Mouse (Mus musculus) lung, embryonic 16.5 days (tissue): ENCODE results near the gene Card14. TPM values are rescaled to one million over a fixed set of nuclear protein-coding genes. Genes with fewer than 3 reads are reported as not detected.

Experiments
- ATAC-seq: fragments of 200-750 bp; cut with Nextera tagmentation; 2 replicates; pipeline ENCODE4 v1.8.0; 2017; ENCODE audit warnings: low read depth, mild to moderate bottlenecking, moderate library complexity
- H3K27ac ChIP-seq: fragments of 300-500 bp; sonication (generic); 2 replicates; pipeline ENCODE4 v1.5.1; 2014; ENCODE audit warnings: mild to moderate bottlenecking, control low read depth, low read length
- H3K27me3 ChIP-seq: fragments of 300-500 bp; sonication (generic); 2 replicates; pipeline ENCODE4 v1.6.1; 2014; ENCODE audit warnings: low read depth, low read length, mixed read lengths; ENCODE audit not compliant: control insufficient read depth, insufficient read depth
- H3K36me3 ChIP-seq: fragments of 300-500 bp; sonication (generic); 2 replicates; pipeline ENCODE4 v1.6.1; 2014; ENCODE audit warnings: low read length; ENCODE audit not compliant: control insufficient read depth, insufficient read depth
- H3K4me1 ChIP-seq: fragments of 300-500 bp; sonication (generic); replicated peaks from 2 replicates; pipeline ENCODE4 v1.6.1; 2014; ENCODE audit warnings: low read length, mixed read lengths; ENCODE audit not compliant: control insufficient read depth, insufficient read depth
- H3K4me2 ChIP-seq: fragments of 300-500 bp; sonication (generic); 2 replicates; pipeline ENCODE4 v1.6.1; 2014; ENCODE audit warnings: low read depth, low read length, control low read depth
- H3K4me3 ChIP-seq: fragments of 300-500 bp; sonication (generic); 2 replicates; pipeline ENCODE4 v1.5.1; 2014; ENCODE audit warnings: mild to moderate bottlenecking, low read length, control low read depth
- H3K9ac ChIP-seq: fragments of 300-500 bp; sonication (generic); 2 replicates; pipeline ENCODE4 v1.6.1; 2014; ENCODE audit warnings: low read length, control low read depth
- H3K9me3 ChIP-seq: fragments of 300-500 bp; sonication (generic); 2 replicates; pipeline ENCODE4 v1.6.1; 2016; ENCODE audit warnings: low read length; ENCODE audit not compliant: control insufficient read depth
- WGBS: fragments of 180-500 bp; shearing (Covaris S2); extraction: QIAGEN DNeasy Blood & Tissue Kit; methylation state at CpG from one replicate; pipeline ENCODE4 v1.1.7; 2014; 5-methylcytosine and 5-hydroxymethylcytosine counted together
- polyA plus RNA-seq: library from polyadenylated mRNA; unstranded; fragments of >200 nt; fragmentation: Nextera tagmentation; extraction: Ambion mirVana; gene quantifications from 2 replicates; pipeline ENCODE4 v1.2.1, GENCODE M21; 2015

Card14 gene
- polyA plus RNA-seq, 1 experiment from 2014 or later: 0.05 TPM

- H3K27me3 ChIP-seq: no peaks in the 10 kb centered on the region
- ATAC-seq: peak; percentile 96
- under 1% methylated on average over 89 of the region's 89 CpGs for WGBS
These were observed 8.0 kb upstream of the Card14 start, which contains the start of gene Eif4a3 for GRCm38 (mm10) chr11:119299391-119300245. Gene Eif4a3, minus strand, starts transcription at chr11:119300089.

DNA sequence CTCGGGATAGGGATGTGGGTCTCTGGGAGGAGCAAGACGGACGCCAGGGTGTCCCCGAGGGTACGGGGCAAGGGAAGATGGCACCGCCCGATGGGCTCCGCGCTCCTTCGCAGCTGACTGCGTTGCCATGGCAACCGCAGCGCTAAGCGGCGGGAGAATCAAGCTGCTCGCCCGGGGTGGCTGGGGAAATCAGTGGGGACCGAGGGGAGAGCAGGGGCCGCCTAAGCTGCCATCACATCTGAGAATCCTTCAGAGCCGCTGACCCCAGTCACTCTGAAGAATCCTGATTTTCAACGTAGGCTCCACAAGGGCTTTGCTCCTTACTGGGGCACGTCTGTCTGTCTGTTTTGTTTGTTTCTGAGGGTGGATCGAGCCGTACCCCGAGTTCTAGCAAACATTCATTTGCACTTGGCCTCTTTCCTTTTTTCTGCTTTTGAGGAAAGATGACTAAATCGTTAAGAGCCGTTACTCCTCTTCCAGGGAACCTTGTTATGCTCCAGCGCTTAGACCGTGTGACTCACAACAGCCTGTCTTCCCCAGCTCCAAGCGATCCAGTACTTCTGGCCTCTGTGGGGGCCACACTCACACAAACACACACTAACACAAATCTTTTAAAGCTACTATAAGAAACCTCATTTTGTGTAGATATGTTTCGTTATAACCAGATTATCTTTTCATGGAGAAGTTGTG lies 7.2 kb upstream of the Card14 start:
- H3K27ac ChIP-seq: peak overlapping the region; percentile 88
- ATAC-seq: peak; percentile 78
- H3K9me3 ChIP-seq: no peaks in the 10 kb centered on the region
- peak overlapping the region; percentile 93 for H3K4me3 ChIP-seq
- under 1% methylated on average over 31 of the region's 31 CpGs for WGBS
- H3K27me3 ChIP-seq: no peaks in the 10 kb centered on the region
- peak overlapping the region; percentile 96 for H3K9ac ChIP-seq
- H3K36me3 ChIP-seq: peaks cover 16% of the 10 kb centered on the region
- peak overlapping the region; percentile 77 for H3K4me2 ChIP-seq
- peaks cover 20% of the 10 kb centered on the region for H3K4me1 ChIP-seq

More at GRCm38 (mm10) chr11:119299391-119300245, 8.0 kb upstream of the Card14 start, which contains the start of gene Eif4a3:
- Histone ChIP-seq H3K27ac (peak within 1 kb of the TSS; percentile 88), H3K4me2 (peak within 1 kb of the TSS; percentile 95), H3K36me3 (peaks cover 22% of the 10 kb centered on the region), H3K9me3 (no peaks in the 10 kb centered on the region), H3K9ac (peak within 1 kb of the TSS; percentile 96), H3K4me1 (peaks cover 20% of the 10 kb centered on the region), H3K4me3 (peak within 1 kb of the TSS; percentile 93)

DNA sequence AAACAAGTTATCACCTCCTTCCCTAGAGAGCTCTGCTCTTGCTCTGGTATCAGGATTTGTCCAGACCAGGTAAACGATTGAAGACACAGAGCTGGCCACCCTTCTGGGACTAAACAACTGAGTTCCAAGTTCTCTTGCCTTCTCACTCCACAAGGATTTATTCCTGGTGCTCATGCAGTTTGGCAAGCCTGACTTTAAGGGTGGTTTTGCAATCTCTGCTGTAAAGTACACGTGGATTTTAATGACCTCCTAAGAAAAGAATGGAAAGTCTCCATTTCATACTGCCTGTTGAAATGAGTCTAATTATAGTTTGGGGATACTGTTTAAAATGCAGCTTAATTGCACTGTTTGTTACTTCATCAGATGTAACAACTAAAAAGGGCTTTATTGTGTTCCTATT lies 6.6 kb upstream of the Card14 start:
- H3K27ac ChIP-seq: no peak overlapping the region
- WGBS: 9% methylated on average over 2 of the region's 2 CpGs
- ATAC-seq: no peak
- H3K4me2 ChIP-seq: peak overlapping the region; percentile 77; the same call in 1 of the 2 replicates
- no peak overlapping the region for H3K9ac ChIP-seq
- no peaks in the 10 kb centered on the region for H3K27me3 ChIP-seq
- H3K4me3 ChIP-seq: no peak overlapping the region
- peaks cover 13% of the 10 kb centered on the region for H3K36me3 ChIP-seq
- no peaks in the 10 kb centered on the region for H3K9me3 ChIP-seq
- peaks cover 20% of the 10 kb centered on the region for H3K4me1 ChIP-seq

DNA sequence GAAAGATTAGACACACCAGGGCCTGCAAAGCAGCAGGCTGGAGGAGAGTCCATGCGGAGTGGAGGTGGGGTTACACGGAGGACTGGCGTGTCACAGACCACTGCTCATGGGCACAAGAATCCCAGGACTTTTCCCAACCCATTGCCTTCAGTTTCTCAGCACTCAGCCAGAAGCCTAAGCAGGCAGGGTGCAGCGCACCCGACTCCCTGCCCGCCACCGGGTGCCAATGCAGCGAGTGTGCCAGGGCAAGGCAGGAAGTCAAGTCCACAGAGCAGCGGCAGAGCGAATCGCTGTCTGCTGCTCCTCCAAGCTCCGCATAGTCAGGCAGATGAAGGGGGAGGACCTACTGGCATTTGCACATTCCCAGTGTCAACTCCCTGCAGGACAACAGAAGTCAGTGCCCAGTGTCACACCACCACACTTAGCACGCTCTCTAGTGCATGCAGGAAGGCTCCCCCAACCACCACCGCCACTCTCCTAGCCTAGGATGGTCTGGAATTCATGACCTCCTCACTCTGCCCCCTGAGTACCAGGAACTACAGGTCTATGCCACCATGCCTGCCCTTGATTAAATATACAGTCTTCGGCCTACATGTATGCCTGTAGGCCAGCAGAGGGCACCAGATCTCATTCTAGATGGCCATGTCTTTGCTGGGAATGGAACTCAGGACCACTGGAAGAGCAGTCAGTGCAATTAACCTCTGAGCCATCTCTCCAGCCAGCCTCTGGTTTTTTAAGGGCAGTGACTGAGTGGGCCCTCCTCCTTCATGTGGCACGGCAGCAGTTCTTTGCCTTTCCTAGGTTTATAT lies 2.5 kb upstream of the Card14 start:
- no peak overlapping the region for H3K4me3 ChIP-seq
- WGBS: 45% methylated on average over 16 of the region's 16 CpGs
- H3K9me3 ChIP-seq: no peaks in the 10 kb centered on the region
- H3K27ac ChIP-seq: no peak overlapping the region
- no peaks in the 10 kb centered on the region; the same call in 1 of the 2 replicates for H3K27me3 ChIP-seq
- no peak overlapping the region for H3K9ac ChIP-seq
- H3K4me1 ChIP-seq: peaks cover 6% of the 10 kb centered on the region; the same call in 1 of the 2 replicates
- no peaks in the 10 kb centered on the region for H3K36me3 ChIP-seq
- peak; percentile 24; the same call in 1 of the 2 replicates for ATAC-seq
- no peak overlapping the region for H3K4me2 ChIP-seq

GRCm38 (mm10) chr11:119306762-119307657 lies 558 bp upstream of the Card14 start:
- peak; percentile 27; the same call in 1 of the 2 replicates for ATAC-seq
- H3K4me3 ChIP-seq: no peak overlapping the region
- H3K9ac ChIP-seq: no peak overlapping the region
- H3K27ac ChIP-seq: no peak overlapping the region
- no peaks in the 10 kb centered on the region for H3K4me1 ChIP-seq
- no peaks in the 10 kb centered on the region for H3K9me3 ChIP-seq
- no peaks in the 10 kb centered on the region; the same call in 1 of the 2 replicates for H3K27me3 ChIP-seq
- no peaks in the 10 kb centered on the region for H3K36me3 ChIP-seq
- H3K4me2 ChIP-seq: no peak overlapping the region
- 43% methylated on average over 13 of the region's 13 CpGs for WGBS

DNA sequence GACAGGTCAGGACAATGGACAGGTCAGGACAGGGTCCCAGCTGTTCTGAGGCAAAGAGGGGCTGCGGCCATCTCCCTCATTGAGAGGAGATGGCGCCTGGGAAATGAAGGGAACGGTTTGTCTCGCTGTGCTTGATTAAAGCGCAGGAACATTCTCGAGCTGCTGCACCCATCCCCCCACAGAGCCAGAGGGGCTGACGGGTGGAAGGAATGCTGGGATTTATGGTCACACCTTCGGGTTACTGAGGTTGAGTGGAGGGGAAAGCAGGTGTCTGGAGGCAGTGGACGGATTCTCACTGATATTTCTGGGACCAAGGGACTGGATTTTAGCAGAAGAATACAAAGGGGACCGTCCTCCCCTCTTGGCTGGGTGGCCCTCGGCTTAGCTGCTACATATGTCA lies 348 bp downstream of the Card14 start:
- Histone ChIP-seq H3K4me1 (no peaks in the 10 kb centered on the region), H3K4me2 (no peak overlapping the region), H3K9me3 (no peaks in the 10 kb centered on the region), H3K27ac (no peak overlapping the region), H3K36me3 (no peaks in the 10 kb centered on the region), H3K4me3 (no peak overlapping the region), H3K9ac (no peak overlapping the region), H3K27me3 (no peaks in the 10 kb centered on the region; the same call in 1 of the 2 replicates)
- 17% methylated on average over 11 of the region's 11 CpGs for WGBS
- no peak for ATAC-seq

DNA sequence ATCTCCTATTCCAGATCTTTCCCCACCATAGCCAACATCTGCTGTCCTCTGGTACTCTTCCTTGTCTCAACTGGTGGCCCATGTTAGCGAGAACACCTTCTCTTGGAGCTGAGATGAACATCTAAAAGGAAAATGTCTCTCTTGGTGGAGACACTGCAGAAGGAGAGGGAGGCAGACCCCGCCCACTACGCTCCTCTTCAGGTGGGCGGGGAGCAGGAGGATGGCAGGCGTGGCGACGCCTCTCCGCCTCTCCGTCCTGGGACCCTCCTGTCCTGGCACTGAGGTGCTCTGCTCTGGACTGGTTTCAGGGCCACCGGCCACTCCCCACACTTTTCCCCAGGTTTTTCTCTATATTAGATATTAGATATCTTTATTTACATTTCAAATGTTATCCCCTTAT lies 3.1 kb downstream of the Card14 start:
- H3K9ac ChIP-seq: no peak overlapping the region
- no peak overlapping the region for H3K4me3 ChIP-seq
- ATAC-seq: no peak
- no peaks in the 10 kb centered on the region for H3K4me1 ChIP-seq
- H3K9me3 ChIP-seq: no peaks in the 10 kb centered on the region
- no peaks in the 10 kb centered on the region; the same call in 1 of the 2 replicates for H3K27me3 ChIP-seq
- WGBS: 12% methylated on average over 10 of the region's 10 CpGs
- no peaks in the 10 kb centered on the region for H3K36me3 ChIP-seq
- H3K4me2 ChIP-seq: no peak overlapping the region
- no peak overlapping the region for H3K27ac ChIP-seq

- no peak overlapping the region for H3K4me3 ChIP-seq
- no peaks in the 10 kb centered on the region for H3K36me3 ChIP-seq
- ATAC-seq: no peak
- H3K27me3 ChIP-seq: no peaks in the 10 kb centered on the region; the same call in 1 of the 2 replicates
- no peak overlapping the region for H3K27ac ChIP-seq
- no peaks in the 10 kb centered on the region for H3K9me3 ChIP-seq
- H3K4me2 ChIP-seq: no peak overlapping the region
- WGBS: 72% methylated on average over 17 of the region's 17 CpGs
- H3K9ac ChIP-seq: no peak overlapping the region
- no peaks in the 10 kb centered on the region for H3K4me1 ChIP-seq
These were observed 6.8 kb downstream of the Card14 start for GRCm38 (mm10) chr11:119314252-119314936.
